Mouse (Mus musculus) CD4-positive, CD25-positive, alpha-beta regulatory T cell, adult 4 months (primary cell): Measurements from ENCODE around the gene Olfr1276. TPM values are rescaled to one million over a fixed set of nuclear protein-coding genes. Genes with fewer than 3 reads are reported as not detected.

ENCODE experiments used
- ATAC-seq: one replicate; pipeline ENCODE4 v1.8.0; 2017
- polyA plus RNA-seq, 2 experiments: library from polyadenylated mRNA; unstranded; fragments of 100-300 nt; shearing (Covaris generic); gene quantifications; one replicate each; pipeline ENCODE4 v1.2.1; 2017

The Olfr1276 gene
- not detected for polyA plus RNA-seq

- no peak for ATAC-seq
Measured at GRCm38 (mm10) chr2:111254216-111254615, at the start of gene Olfr1276. Olfr1276 (plus strand) TSS chr2:111254516.

GRCm38 (mm10) chr2:111229502-111229901 lies 24.8 kb upstream of the Olfr1276 start, which contains the start of gene 4930430A15Rik:
4930430A15Rik (minus strand) TSS chr2:111229602.
- ATAC-seq: no peak

DNA sequence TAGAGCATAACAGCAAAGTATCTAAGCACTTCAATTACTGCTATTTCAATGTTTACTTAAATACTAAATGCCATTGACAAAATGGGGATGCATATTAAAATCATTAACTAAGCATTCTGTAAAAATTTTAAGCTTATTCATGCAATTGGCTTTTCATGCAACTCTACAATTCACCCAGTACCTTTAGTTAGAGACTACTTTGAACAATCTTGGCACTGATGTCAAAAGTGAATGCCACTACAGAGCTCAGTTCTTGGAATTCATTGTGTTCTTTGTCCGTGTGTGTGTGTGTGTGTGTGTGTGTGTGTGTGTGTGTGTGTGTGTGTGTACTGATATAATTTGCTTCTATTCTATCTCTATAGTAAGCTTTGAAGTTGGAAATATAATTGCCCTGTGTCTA lies 19.1 kb upstream of the Olfr1276 start, which contains the start of gene Olfr1275:
TSS of gene Olfr1275 (minus strand) at position 101 of the 400 bp plus-strand sequence.
- no peak for ATAC-seq

GRCm38 (mm10) chr2:111274006-111274405 lies 19.7 kb downstream of the Olfr1276 start, which contains the start of gene Olfr1277:
Olfr1277 (minus strand) TSS chr2:111274106.
- no peak for ATAC-seq

GRCm38 (mm10) chr2:111289836-111290235 lies 35.5 kb downstream of the Olfr1276 start, which contains the start of gene Olfr1278:
Olfr1278 (plus strand) TSS chr2:111290136.
- no peak for ATAC-seq

- no peak for ATAC-seq
Measured at GRCm38 (mm10) chr2:111298541-111298940, 44.2 kb downstream of the Olfr1276 start.

GRCm38 (mm10) chr2:111300374-111300773 lies 46.1 kb downstream of the Olfr1276 start, which contains the start of gene Olfr1279:
Olfr1279 (plus strand) TSS chr2:111300635.
- no peak for ATAC-seq

Other genes with a start within 250 kb of the Olfr1276 start
- gene Gm13941, start 148.5 kb upstream of the Olfr1276 start, polyA plus RNA-seq: not detected
- gene Gm15130, start 101.6 kb upstream of the Olfr1276 start, polyA plus RNA-seq: not detected
- gene 4930430A15Rik, start 24.9 kb upstream of the Olfr1276 start, polyA plus RNA-seq: not detected
- not detected for gene Olfr1275, start 19.2 kb upstream of the Olfr1276 start, polyA plus RNA-seq
- not detected for gene Olfr1277, start 19.6 kb downstream of the Olfr1276 start, polyA plus RNA-seq
- gene Olfr1278, start 35.6 kb downstream of the Olfr1276 start, polyA plus RNA-seq: not detected
- gene Olfr1279, start 46.1 kb downstream of the Olfr1276 start, polyA plus RNA-seq: not detected
- not detected for gene Olfr1280, start 59.5 kb downstream of the Olfr1276 start, polyA plus RNA-seq
- not detected for gene Olfr1281, start 72.0 kb downstream of the Olfr1276 start, polyA plus RNA-seq
- not detected for gene Olfr1282, start 81.6 kb downstream of the Olfr1276 start, polyA plus RNA-seq
- gene Olfr1283, start 112.3 kb downstream of the Olfr1276 start, polyA plus RNA-seq: not detected
- not detected for gene Olfr1284, start 121.0 kb downstream of the Olfr1276 start, polyA plus RNA-seq
- not detected for gene Olfr1286, start 168.6 kb downstream of the Olfr1276 start, polyA plus RNA-seq
- not detected for gene Olfr1287, start 194.6 kb downstream of the Olfr1276 start, polyA plus RNA-seq
- not detected for gene Olfr1288, start 219.6 kb downstream of the Olfr1276 start, polyA plus RNA-seq
- gene Olfr1289, start 226.3 kb downstream of the Olfr1276 start, polyA plus RNA-seq: not detected
- gene Olfr1290, start 239.3 kb downstream of the Olfr1276 start, polyA plus RNA-seq: not detected
- gene Olfr1291-ps1, start 242.7 kb downstream of the Olfr1276 start, polyA plus RNA-seq: not detected